Mouse (Mus musculus) E14TG2a.4 (cell line): ENCODE results near the gene Arhgap15.

Experiments
- H3K27me3 ChIP-seq: 2 replicates; pipeline ENCODE4 v1.6.1; 2014; ENCODE audit warnings: low read length, control low read depth; ENCODE audit not compliant: insufficient read depth
- H3K36me3 ChIP-seq: 2 replicates; pipeline ENCODE4 v1.6.1; 2014; ENCODE audit warnings: low read length, control low read depth; ENCODE audit not compliant: insufficient read depth
- H3K4me1 ChIP-seq: replicated peaks from 2 replicates; pipeline ENCODE4 v1.6.1; 2014; ENCODE audit warnings: low read depth, low read length, control low read depth
- H3K4me3 ChIP-seq: replicated peaks from 2 replicates; pipeline ENCODE4 v1.5.1; 2014; ENCODE audit warnings: mild to moderate bottlenecking, low read length
- H3K9me3 ChIP-seq: 2 replicates; pipeline ENCODE4 v1.6.1; 2014; ENCODE audit warnings: low read length, control low read depth
- CTCF ChIP-seq: conservative IDR thresholded peaks from 2 replicates; pipeline ENCODE4 v1.5.1; 2014; ENCODE audit warnings: low read length
- NANOG ChIP-seq: IDR thresholded peaks from 2 replicates; pipeline ENCODE4 v1.6.1; 2014; ENCODE audit warnings: borderline replicate concordance, low read length, mixed read lengths
- POU5F1 ChIP-seq: IDR thresholded peaks from 2 replicates; pipeline ENCODE4 v1.6.1; 2014; ENCODE audit warnings: low read length, borderline replicate concordance

Gene Arhgap15

GRCm38 (mm10) chr2:44126044-44126695, 377.5 kb downstream of the Arhgap15 start:
- no peaks in the 10 kb centered on the region for H3K4me1 ChIP-seq
- no peak for TF ChIP-seq POU5F1
- no peak for TF ChIP-seq NANOG
- TF ChIP-seq CTCF: no peak
- H3K27me3 ChIP-seq: no peaks in the 10 kb centered on the region
- H3K9me3 ChIP-seq: no peaks in the 10 kb centered on the region
- H3K36me3 ChIP-seq: no peaks in the 10 kb centered on the region
- no peak overlapping the region for H3K4me3 ChIP-seq

GRCm38 (mm10) chr2:44129533-44129932, 380.9 kb downstream of the Arhgap15 start:
- no peaks in the 10 kb centered on the region for H3K36me3 ChIP-seq

GRCm38 (mm10) chr2:44131271-44131670, 382.6 kb downstream of the Arhgap15 start:
- no peaks in the 10 kb centered on the region for H3K36me3 ChIP-seq
- no peak overlapping the region for H3K4me3 ChIP-seq
- TF ChIP-seq POU5F1 (no peak), NANOG (no peak), CTCF (no peak)
- H3K4me1 ChIP-seq: no peaks in the 10 kb centered on the region
- H3K9me3 ChIP-seq: no peaks in the 10 kb centered on the region
- H3K27me3 ChIP-seq: no peaks in the 10 kb centered on the region

More at GRCm38 (mm10) chr2:44129533-44129932, 380.9 kb downstream of the Arhgap15 start:
- H3K4me1 ChIP-seq: no peaks in the 10 kb centered on the region
- no peak overlapping the region for H3K4me3 ChIP-seq
- H3K9me3 ChIP-seq: no peaks in the 10 kb centered on the region
- H3K27me3 ChIP-seq: no peaks in the 10 kb centered on the region
- TF ChIP-seq CTCF (no peak), POU5F1 (no peak), NANOG (no peak)

GRCm38 (mm10) chr2:44134796-44135195, 386.2 kb downstream of the Arhgap15 start:
- Histone ChIP-seq H3K27me3 (no peaks in the 10 kb centered on the region), H3K4me3 (no peak overlapping the region), H3K36me3 (no peaks in the 10 kb centered on the region), H3K4me1 (no peaks in the 10 kb centered on the region), H3K9me3 (no peaks in the 10 kb centered on the region)
- no peak for TF ChIP-seq POU5F1

- Histone ChIP-seq H3K4me1 (no peaks in the 10 kb centered on the region), H3K27me3 (no peaks in the 10 kb centered on the region), H3K9me3 (no peaks in the 10 kb centered on the region), H3K36me3 (no peaks in the 10 kb centered on the region), H3K4me3 (no peak overlapping the region)
- TF ChIP-seq NANOG (no peak), POU5F1 (no peak), CTCF (no peak)
Measured at GRCm38 (mm10) chr2:44140455-44140854, 391.8 kb downstream of the Arhgap15 start.

- TF ChIP-seq NANOG (no peak), CTCF (no peak), POU5F1 (no peak)
- Histone ChIP-seq H3K4me3 (no peak overlapping the region), H3K9me3 (no peaks in the 10 kb centered on the region)
Measured at GRCm38 (mm10) chr2:44142152-44142551, 393.5 kb downstream of the Arhgap15 start.

GRCm38 (mm10) chr2:44142611-44143010, 394.0 kb downstream of the Arhgap15 start:
- Histone ChIP-seq H3K27me3 (no peaks in the 10 kb centered on the region), H3K9me3 (no peaks in the 10 kb centered on the region), H3K4me3 (no peak overlapping the region), H3K36me3 (no peaks in the 10 kb centered on the region), H3K4me1 (no peaks in the 10 kb centered on the region)
- no peak for TF ChIP-seq CTCF
- no peak for TF ChIP-seq NANOG
- no peak for TF ChIP-seq POU5F1

More at GRCm38 (mm10) chr2:44142152-44142551, 393.5 kb downstream of the Arhgap15 start:
- Histone ChIP-seq H3K4me1 (no peaks in the 10 kb centered on the region), H3K27me3 (no peaks in the 10 kb centered on the region), H3K36me3 (no peaks in the 10 kb centered on the region)

GRCm38 (mm10) chr2:44146124-44146981, 397.7 kb downstream of the Arhgap15 start:
- no peaks in the 10 kb centered on the region for H3K27me3 ChIP-seq
- H3K36me3 ChIP-seq: no peaks in the 10 kb centered on the region
- H3K9me3 ChIP-seq: no peaks in the 10 kb centered on the region
- H3K4me3 ChIP-seq: no peak overlapping the region
- no peaks in the 10 kb centered on the region for H3K4me1 ChIP-seq
- no peak for TF ChIP-seq CTCF
- TF ChIP-seq NANOG: no peak
- TF ChIP-seq POU5F1: no peak

- Histone ChIP-seq H3K9me3 (no peaks in the 10 kb centered on the region), H3K27me3 (no peaks in the 10 kb centered on the region), H3K4me1 (no peaks in the 10 kb centered on the region)
Measured at GRCm38 (mm10) chr2:44147486-44147885, 398.9 kb downstream of the Arhgap15 start.

More at GRCm38 (mm10) chr2:44147486-44147885, 398.9 kb downstream of the Arhgap15 start:
- H3K36me3 ChIP-seq: no peaks in the 10 kb centered on the region
- no peak overlapping the region for H3K4me3 ChIP-seq
- TF ChIP-seq NANOG (no peak), POU5F1 (no peak), CTCF (no peak)
